Mouse (Mus musculus): ENCODE data around the gene Sash1.

Gene Sash1

GRCm38 (mm10) chr10:8853326-8853725 lies 32.5 kb downstream of the Sash1 start:
- DNase-seq (ENCODE audit: low read depth, low spot score): no peak

GRCm38 (mm10) chr10:8851625-8852024 lies 34.2 kb downstream of the Sash1 start:
- DNase-seq (ENCODE audit: low read depth, low spot score): no peak

DNA sequence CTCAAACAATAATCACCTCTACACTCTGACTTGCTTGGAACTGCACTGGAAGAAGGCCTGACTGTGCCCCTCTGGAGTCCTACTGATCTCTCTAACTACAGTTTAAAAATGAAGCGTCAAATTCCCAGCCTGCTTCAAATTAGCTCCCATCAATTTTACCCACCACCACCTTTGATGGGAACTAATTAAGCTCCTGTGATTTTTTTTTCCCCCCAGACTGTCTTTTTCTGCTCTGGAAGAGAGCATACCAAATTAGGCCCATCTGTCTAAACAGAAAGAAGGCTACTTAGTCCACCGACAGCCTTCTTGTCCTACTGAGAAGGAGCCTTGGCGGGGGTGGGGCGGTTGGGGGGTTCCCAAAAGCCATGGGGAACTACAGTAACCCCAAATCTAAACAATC lies 37.9 kb downstream of the Sash1 start:
- no peak for DNase-seq (ENCODE audit: low read depth, low spot score)

DNA sequence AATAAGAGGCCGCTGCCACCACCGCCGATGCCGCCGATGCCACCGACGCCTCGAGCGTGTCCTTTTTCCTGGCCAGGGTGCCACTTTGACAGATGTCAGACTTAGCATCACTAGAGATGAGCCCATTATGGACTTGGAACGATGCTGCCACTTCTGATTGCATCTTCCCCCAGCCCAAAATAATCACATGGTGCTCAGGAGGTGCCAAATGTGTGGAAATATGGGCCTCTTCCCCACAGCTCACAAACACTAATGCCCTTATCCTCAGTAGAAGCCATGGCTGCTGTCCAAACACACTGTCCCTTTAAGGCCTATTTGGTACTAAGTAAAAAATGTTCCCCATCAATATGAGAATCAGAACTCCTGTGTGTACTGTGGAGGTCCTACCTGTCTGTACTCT lies 39.6 kb downstream of the Sash1 start:
- no peak for DNase-seq (ENCODE audit: low read depth, low spot score)

DNA sequence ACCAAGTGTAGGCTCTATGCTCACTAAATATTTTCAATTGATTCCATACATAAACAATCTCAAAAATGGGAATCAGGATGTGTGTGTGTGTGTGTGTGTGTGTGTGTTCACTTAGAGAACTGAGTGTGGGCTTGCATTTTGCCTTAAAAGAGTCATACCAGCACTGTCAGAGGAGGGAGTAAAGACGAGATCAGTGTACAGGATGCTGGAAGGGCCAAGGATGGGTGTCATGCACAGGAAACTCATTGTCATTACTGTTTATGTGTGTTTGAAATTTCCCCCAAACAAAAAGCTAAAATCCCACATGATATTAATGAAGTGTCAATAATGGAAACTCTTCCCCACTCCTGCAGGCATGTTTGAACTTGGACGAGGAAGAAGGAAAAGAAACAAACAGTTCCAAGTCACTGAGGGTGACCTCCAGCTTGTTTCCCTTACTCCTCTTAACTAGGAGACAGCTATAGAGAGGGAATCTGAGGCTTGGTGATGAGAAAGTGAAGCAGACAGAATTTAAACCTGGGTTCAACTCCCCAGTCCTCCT lies 40.6 kb downstream of the Sash1 start:
- no peak for DNase-seq (ENCODE audit: low read depth, low spot score)

- no peak for DNase-seq (ENCODE audit: low read depth, low spot score)
Measured at GRCm38 (mm10) chr10:8839956-8840355, 45.9 kb downstream of the Sash1 start.

DNA sequence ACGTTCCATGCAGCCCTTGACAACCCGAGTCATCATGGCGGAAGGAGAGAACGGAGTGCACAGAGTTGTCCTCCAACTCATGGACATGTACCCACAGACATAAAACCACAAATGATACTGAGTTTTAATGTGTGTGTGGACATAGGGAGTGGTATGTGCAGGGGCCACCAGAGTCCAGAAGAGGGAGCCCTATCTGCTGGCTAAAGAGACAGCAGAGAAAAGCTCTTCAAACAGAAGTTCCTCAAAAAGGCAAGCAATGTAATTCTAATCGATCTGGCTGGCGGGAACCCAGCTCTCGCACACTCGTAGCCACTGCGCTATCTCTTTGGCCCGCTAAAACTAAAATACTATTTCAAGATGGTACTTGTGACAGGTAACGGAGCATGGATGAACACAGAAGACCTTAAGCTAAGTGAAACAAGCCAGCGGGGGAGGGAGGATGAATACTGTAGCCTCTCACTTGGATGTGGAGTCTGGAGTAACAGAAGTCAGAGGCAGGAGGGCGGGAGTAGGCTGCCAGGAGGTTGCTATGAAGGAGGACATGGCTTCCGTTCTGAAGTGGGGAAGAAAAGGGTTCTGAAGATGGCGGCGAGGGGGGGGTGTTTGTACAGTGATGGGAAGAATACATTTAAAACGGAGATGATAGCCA lies 51.9 kb downstream of the Sash1 start:
- DNase-seq (ENCODE audit: low read depth, low spot score): no peak

DNA sequence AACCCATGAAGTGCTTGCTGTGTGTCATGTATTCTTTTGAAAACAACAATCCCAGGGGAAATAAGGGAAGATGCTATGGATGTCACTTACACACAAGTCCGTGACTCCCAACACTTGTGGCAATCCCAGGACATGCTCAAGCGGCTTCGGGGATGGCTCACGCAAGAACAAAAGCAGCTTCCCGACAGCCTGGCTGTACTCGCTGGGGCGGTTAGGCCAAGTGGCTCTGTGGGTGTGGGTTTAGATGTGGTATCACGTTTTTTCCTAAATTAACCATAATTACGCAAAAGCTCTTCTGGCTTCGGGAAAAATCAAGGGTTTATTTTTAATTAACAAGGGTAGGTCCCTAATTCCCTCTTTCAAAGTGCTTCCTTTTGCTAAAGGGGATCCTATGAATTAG lies 59.6 kb downstream of the Sash1 start:
- no peak for DNase-seq (ENCODE audit: low read depth, low spot score)

- DNase-seq (ENCODE audit: low read depth, low spot score): no peak
Measured at GRCm38 (mm10) chr10:8825874-8826273, 60.0 kb downstream of the Sash1 start.

GRCm38 (mm10) chr10:8818066-8818465 lies 67.8 kb downstream of the Sash1 start:
- no peak for DNase-seq (ENCODE audit: low read depth, low spot score)

GRCm38 (mm10) chr10:8813984-8814578 lies 71.8 kb downstream of the Sash1 start:
- no peak for DNase-seq (ENCODE audit: low read depth, low spot score)

GRCm38 (mm10) chr10:8813259-8813658 lies 72.6 kb downstream of the Sash1 start:
- DNase-seq (ENCODE audit: low read depth, low spot score): no peak

GRCm38 (mm10) chr10:8812807-8813206 lies 73.1 kb downstream of the Sash1 start:
- DNase-seq (ENCODE audit: low read depth, low spot score): no peak

GRCm38 (mm10) chr10:8811261-8812039 lies 74.4 kb downstream of the Sash1 start:
- DNase-seq (ENCODE audit: low read depth, low spot score): no peak

DNA sequence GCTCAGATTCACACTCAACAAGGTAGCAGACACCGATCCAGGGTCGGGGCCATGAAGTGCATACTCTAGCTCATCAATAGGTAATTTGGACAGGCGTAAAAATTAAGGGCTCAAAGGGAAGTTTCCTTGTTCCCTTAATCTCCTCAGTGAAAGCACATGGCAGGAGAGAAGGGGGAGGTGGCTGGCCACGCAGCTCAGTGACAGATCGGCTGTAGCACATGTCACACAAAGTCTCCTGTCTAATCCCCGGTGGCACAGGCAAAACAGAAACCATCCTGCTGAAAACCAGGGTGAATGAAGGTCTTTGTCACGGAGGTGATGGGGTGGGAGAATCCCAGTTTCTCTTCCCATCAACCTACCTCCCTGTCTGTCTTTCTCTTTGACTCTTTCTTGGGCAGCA lies 75.4 kb downstream of the Sash1 start:
- no peak for DNase-seq (ENCODE audit: low read depth, low spot score)

DNA sequence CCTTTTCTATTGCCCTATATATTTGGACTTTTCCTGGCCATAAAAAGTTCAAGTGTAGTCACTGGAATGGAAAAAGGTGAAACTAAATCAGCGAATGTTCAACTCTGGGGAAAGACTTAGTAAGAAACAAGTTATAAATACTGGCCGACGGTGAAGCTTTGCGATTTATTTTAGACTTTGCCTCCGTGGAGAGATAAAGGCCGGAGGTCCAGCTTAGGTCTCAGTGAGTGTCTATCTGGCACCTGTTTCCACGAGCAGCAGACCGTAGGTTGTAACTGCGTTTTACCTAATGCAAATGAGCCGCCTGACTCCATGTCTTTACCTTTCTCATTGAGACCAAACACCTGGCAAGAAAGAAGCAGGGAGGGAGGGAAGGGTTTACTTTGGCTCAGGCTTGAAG lies 77.5 kb downstream of the Sash1 start:
- no peak for DNase-seq (ENCODE audit: low read depth, low spot score)

DNA sequence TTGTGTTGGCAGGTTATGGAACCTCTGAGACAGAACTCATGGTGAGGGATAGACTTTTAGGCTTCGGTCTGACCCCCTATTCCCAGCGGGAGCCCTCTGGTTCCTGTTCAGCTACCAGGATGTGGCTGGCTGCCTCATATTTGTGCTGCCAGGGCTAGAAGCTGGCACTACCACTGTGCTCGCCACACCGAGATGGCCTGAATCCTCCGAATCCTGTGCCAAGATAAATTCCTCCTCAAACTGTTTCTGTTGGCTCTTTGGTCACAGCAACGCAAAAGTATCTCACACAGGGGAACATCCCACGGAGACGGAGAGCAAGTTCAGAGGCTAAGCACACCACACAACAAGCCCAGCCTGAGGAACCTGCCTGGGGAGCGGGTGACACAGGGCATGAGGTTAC lies 78.3 kb downstream of the Sash1 start:
- DNase-seq (ENCODE audit: low read depth, low spot score): no peak

GRCm38 (mm10) chr10:8805402-8805801 lies 80.5 kb downstream of the Sash1 start:
- DNase-seq (ENCODE audit: low read depth, low spot score): no peak

- DNase-seq (ENCODE audit: low read depth, low spot score): no peak
Measured at GRCm38 (mm10) chr10:8804292-8804691, 81.6 kb downstream of the Sash1 start.

GRCm38 (mm10) chr10:8801719-8802347 lies 84.0 kb downstream of the Sash1 start:
- DNase-seq (ENCODE audit: low read depth, low spot score): no peak

GRCm38 (mm10) chr10:8801139-8801613 lies 84.7 kb downstream of the Sash1 start:
- no peak for DNase-seq (ENCODE audit: low read depth, low spot score)

GRCm38 (mm10) chr10:8797826-8798225 lies 88.0 kb downstream of the Sash1 start:
- no peak for DNase-seq (ENCODE audit: low read depth, low spot score)

Data from retina, adult 2 months (tissue).